Mouse (Mus musculus) MEL (cell line): ENCODE results near the gene Cnst.

ENCODE experiments used
- CTCF ChIP-seq, 3 experiments: IDR thresholded peaks in 2 of 3; conservative IDR thresholded peaks in 1 of 3; 2 replicates each; pipeline ENCODE4 v1.5.1; 2011 to 2012; ENCODE audit warnings: low read length in 3 of 3, low read depth in 2 of 3, mild to moderate bottlenecking in 2 of 3, improper control_type of control experiment in 1 of 3, inconsistent platforms in 1 of 3, mixed read lengths in 1 of 3, moderate library complexity in 1 of 3; ENCODE audit not compliant: control insufficient read depth in 1 of 3, insufficient read depth in 1 of 3, poor library complexity in 1 of 3, severe bottlenecking in 1 of 3
- ELF1 ChIP-seq: IDR thresholded peaks from 2 replicates; pipeline ENCODE4 v1.6.1; 2014; ENCODE audit warnings: low read depth, mild to moderate bottlenecking, inconsistent platforms, low read length, improper control_type of control experiment, moderate library complexity
- GATA1 ChIP-seq: IDR thresholded peaks from 2 replicates; pipeline ENCODE4 v1.6.1; 2011; ENCODE audit warnings: low read depth, low read length, improper control_type of control experiment
- MYC ChIP-seq: IDR thresholded peaks from 2 replicates; pipeline ENCODE4 v1.6.1; 2011; ENCODE audit warnings: low read depth, mild to moderate bottlenecking, low read length, improper control_type of control experiment, moderate library complexity
- POLR2A ChIP-seq, 2 experiments: IDR thresholded peaks; 2 replicates each; pipeline ENCODE4 v1.6.1; 2011 to 2012; ENCODE audit warnings: low read length in 2 of 2, mild to moderate bottlenecking in 2 of 2, control low read depth in 1 of 2, improper control_type of control experiment in 1 of 2, low read depth in 1 of 2, moderate library complexity in 1 of 2; ENCODE audit not compliant: control insufficient read depth in 1 of 2, insufficient read depth in 1 of 2, poor library complexity in 1 of 2
- POLR2AphosphoS2 ChIP-seq: IDR thresholded peaks from 2 replicates; pipeline ENCODE4 v1.6.1; 2011; ENCODE audit warnings: low read length, improper control_type of control experiment
- RCOR1 ChIP-seq: IDR thresholded peaks from 2 replicates; pipeline ENCODE4 v1.6.1; 2012; ENCODE audit warnings: low read depth, mild to moderate bottlenecking, inconsistent platforms, low read length, improper control_type of control experiment
- UBTF ChIP-seq: IDR thresholded peaks from 2 replicates; pipeline ENCODE4 v1.6.1; 2012; ENCODE audit warnings: low read depth, mild to moderate bottlenecking, inconsistent platforms, low read length, improper control_type of control experiment, moderate library complexity, borderline replicate concordance; ENCODE audit not compliant: insufficient read depth
- USF1 ChIP-seq: IDR thresholded peaks from 2 replicates; pipeline ENCODE4 v1.6.1; 2014; ENCODE audit warnings: low read depth, mild to moderate bottlenecking, inconsistent platforms, low read length, improper control_type of control experiment, moderate library complexity

DNA sequence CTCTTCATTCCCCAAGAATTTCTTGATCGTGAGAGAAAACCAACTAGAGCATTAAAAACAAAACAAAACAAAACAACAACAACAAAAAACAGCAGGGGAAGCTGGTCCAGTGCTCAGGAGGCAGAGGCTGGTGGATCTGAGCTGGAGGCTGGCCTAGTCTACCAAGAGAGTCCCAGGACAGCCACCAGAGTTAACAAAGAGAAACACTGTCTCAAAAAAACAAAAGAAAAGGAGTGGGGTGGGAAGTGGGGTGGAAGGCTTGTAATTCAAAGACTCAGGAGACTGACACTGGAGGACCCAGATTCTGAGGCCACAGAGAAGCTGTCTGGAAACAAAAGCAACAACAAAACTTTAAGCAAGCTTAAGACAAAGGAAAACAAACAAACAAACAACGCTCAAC, 120.8 kb downstream of the Cnst start:
- TF ChIP-seq POLR2A (IDR thresholded peaks at IDR 0.05; ENCODE audit: control insufficient read depth in 1 of 2, insufficient read depth in 1 of 2, low read depth in 1 of 2, low read length in 2 of 2, poor library complexity in 1 of 2) (no peak), CTCF (IDR thresholded peaks at IDR 0.05 in 2 of 3, conservative IDR thresholded peaks at IDR 0.05 in 1 of 3; ENCODE audit: control insufficient read depth in 1 of 3, insufficient read depth in 1 of 3, low read depth in 2 of 3, low read length in 3 of 3, poor library complexity in 1 of 3, severe bottlenecking in 1 of 3) (no peak), ELF1 (no peak), USF1 (no peak), GATA1 (no peak), POLR2AphosphoS2 (no peak), UBTF (no peak), MYC (no peak), RCOR1 (no peak)
